Mouse (Mus musculus) bone marrow macrophage, adult 2 months (primary cell): ENCODE measurements around the gene Pf4. TPM values are rescaled to one million over a fixed set of nuclear protein-coding genes. Genes with fewer than 3 reads are reported as not detected.

Experiments
- H3K27ac ChIP-seq: 2 replicates; pipeline ENCODE4 v1.5.1; 2012; ENCODE audit warnings: low read depth, low read length; ENCODE audit not compliant: insufficient read depth
- H3K4me1 ChIP-seq: 2 replicates; pipeline ENCODE4 v1.6.1; 2012; ENCODE audit warnings: low read length; ENCODE audit not compliant: control insufficient read depth, insufficient read depth
- H3K4me3 ChIP-seq: 2 replicates; pipeline ENCODE4 v1.5.1; 2012; ENCODE audit warnings: mild to moderate bottlenecking, low read length, moderate library complexity; ENCODE audit not compliant: insufficient read depth
- CTCF ChIP-seq: IDR thresholded peaks from 2 replicates; pipeline ENCODE4 v1.5.1; 2012; ENCODE audit warnings: low read depth, mild to moderate bottlenecking, low read length, moderate library complexity
- POLR2A ChIP-seq: IDR thresholded peaks from 2 replicates; pipeline ENCODE4 v1.6.1; 2012; ENCODE audit warnings: mild to moderate bottlenecking, low read depth, low read length, borderline replicate concordance
- polyA plus RNA-seq: library from polyadenylated mRNA; stranded (reverse); fragments of >200 nt; gene quantifications from 2 replicates; pipeline ENCODE4 v1.2.4, GENCODE M21; 2012; ENCODE audit not compliant: missing spikeins, insufficient read depth, insufficient read length

Gene Pf4
- polyA plus RNA-seq, 1 experiment = 349 TPM

DNA sequence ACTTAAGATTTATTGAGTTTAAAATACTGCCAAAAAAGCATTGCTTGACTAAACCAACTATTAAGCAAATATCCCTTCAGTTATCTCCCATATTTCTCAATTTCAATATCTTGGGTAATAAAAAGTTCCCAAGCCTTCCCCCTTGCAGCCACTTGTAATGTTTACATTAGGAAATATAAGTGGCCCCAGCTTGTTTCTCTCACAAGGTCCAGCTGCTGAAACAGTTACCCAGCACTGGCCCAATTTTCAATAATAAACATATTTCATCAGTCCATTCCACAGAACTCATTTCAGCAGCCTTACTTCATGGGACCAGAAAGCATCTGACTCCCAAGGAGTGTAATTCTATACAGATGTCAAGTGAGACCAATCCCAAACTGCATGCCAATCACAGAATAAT is 47.5 kb downstream of the Pf4 start:
- H3K27ac ChIP-seq = no peak overlapping the region
- H3K4me3 ChIP-seq = no peak overlapping the region
- H3K4me1 ChIP-seq = no peaks in the 10 kb centered on the region
- TF ChIP-seq CTCF = no peak
- no peak for TF ChIP-seq POLR2A

Other genes starting within 250 kb of the Pf4 start
- not detected in 2 replicates for gene 5830473C10Rik, start 211.3 kb upstream of the Pf4 start, polyA plus RNA-seq
- gene Rassf6, start 131.8 kb upstream of the Pf4 start, polyA plus RNA-seq = not detected in 2 replicates
- gene Cxcl5, start 13.1 kb upstream of the Pf4 start, polyA plus RNA-seq = 0.35 TPM in 1 of 2 replicates, not detected in the other
- gene Ppbp, start 3.9 kb upstream of the Pf4 start, polyA plus RNA-seq = 0.86 and 1.3 TPM in 2 replicates
- gene Cxcl3, start 13.7 kb downstream of the Pf4 start, polyA plus RNA-seq = not detected in 2 replicates
- not detected in 2 replicates for gene Cxcl15, start 22.1 kb downstream of the Pf4 start, polyA plus RNA-seq
- gene Cxcl1, start 118.8 kb downstream of the Pf4 start, polyA plus RNA-seq = 0.59 and 1.4 TPM in 2 replicates
- 7.4 and 7.7 TPM in 2 replicates for gene Cxcl2, start 131.4 kb downstream of the Pf4 start, polyA plus RNA-seq
- gene Mthfd2l, start 158.7 kb downstream of the Pf4 start, polyA plus RNA-seq = 8.1 and 9.0 TPM in 2 replicates